Mouse (Mus musculus) midbrain, embryonic 11.5 days (tissue): ENCODE data around the gene Gabpb2. TPM values are rescaled to one million over a fixed set of nuclear protein-coding genes. Genes with fewer than 3 reads are reported as not detected.
"Not testable (repeated sequence)": the region's sequence is repeated elsewhere in the genome, so short reads cannot be mapped to it uniquely, and the experiment has no call there.

ENCODE experiments used
- ATAC-seq: fragments of 200-750 bp; cut with Nextera tagmentation; 2 replicates; pipeline ENCODE4 v1.8.0; 2017; ENCODE audit warnings: moderate TSS enrichment, moderate library complexity; ENCODE audit not compliant: low FRiP score
- DNase-seq: peaks from one replicate; pipeline ENCODE4 v3.0.0; 2015; ENCODE audit warnings: low spot score; ENCODE audit errors: missing footprints
- H3K27ac ChIP-seq: fragments of 300-500 bp; sonication (generic); 2 replicates; pipeline ENCODE4 v1.5.1; 2014; ENCODE audit warnings: low read depth, low read length
- H3K27me3 ChIP-seq: fragments of 300-500 bp; sonication (generic); 2 replicates; pipeline ENCODE4 v1.6.1; 2014; ENCODE audit warnings: mild to moderate bottlenecking, low read length, moderate library complexity, mixed read lengths; ENCODE audit not compliant: control insufficient read depth, insufficient read depth
- H3K36me3 ChIP-seq: fragments of 300-500 bp; sonication (generic); 2 replicates; pipeline ENCODE4 v1.6.1; 2014; ENCODE audit warnings: mild to moderate bottlenecking, low read length, moderate library complexity, mixed read lengths; ENCODE audit not compliant: control insufficient read depth, insufficient read depth
- H3K4me1 ChIP-seq: fragments of 300-500 bp; sonication (generic); 2 replicates; pipeline ENCODE4 v1.6.1; 2014; ENCODE audit warnings: low read length; ENCODE audit not compliant: control insufficient read depth, insufficient read depth
- H3K4me2 ChIP-seq: fragments of 300-500 bp; sonication (generic); 2 replicates; pipeline ENCODE4 v1.6.1; 2014; ENCODE audit warnings: mild to moderate bottlenecking, moderate library complexity
- H3K4me3 ChIP-seq: fragments of 300-500 bp; sonication (generic); 2 replicates; pipeline ENCODE4 v1.5.1; 2014; ENCODE audit warnings: low read depth, low read length
- H3K9ac ChIP-seq: fragments of 300-500 bp; sonication (generic); 2 replicates; pipeline ENCODE4 v1.6.1; 2014; ENCODE audit warnings: low read length
- H3K9me3 ChIP-seq: fragments of 300-500 bp; sonication (generic); 2 replicates; pipeline ENCODE4 v1.6.1; 2016; ENCODE audit warnings: low read length; ENCODE audit not compliant: control insufficient read depth
- WGBS: fragments of 180-500 bp; shearing (Covaris S2); extraction: QIAGEN DNeasy Blood & Tissue Kit; methylation state at CpG from one replicate; pipeline ENCODE4 v1.1.7; 2014; 5-methylcytosine and 5-hydroxymethylcytosine counted together
- microRNA-seq: library from miRNA; unstranded; fragments of <30 nt; microRNA quantifications from one replicate; pipeline ENCODE4, GENCODE M21; 2017
- polyA plus RNA-seq: library from polyadenylated mRNA; unstranded; fragments of >200 nt; fragmentation: Nextera tagmentation; extraction: Ambion mirVana; gene quantifications from 2 replicates; pipeline ENCODE4 v1.2.1, GENCODE M21; 2014

Gene Gabpb2
- polyA plus RNA-seq, 1 experiment from 2014 or later: 6.9 TPM

GRCm38 (mm10) chr3:95132389-95132788 is 85.3 kb downstream of the Gabpb2 start:
- peaks cover 11% of the 10 kb centered on the region for H3K4me1 ChIP-seq
- DNase-seq, H3K27me3 ChIP-seq, ATAC-seq, H3K27ac ChIP-seq, H3K36me3 ChIP-seq, H3K9me3 ChIP-seq, H3K4me2 ChIP-seq, H3K4me3 ChIP-seq, H3K9ac ChIP-seq: not testable (repeated sequence)
- 82% methylated on average over 2 of the region's 2 CpGs for WGBS

Small RNAs within 50 kb of the gene (microRNA-seq; reads per million reads assigned to microRNA genes)
- gene Mir8099-1: not detected

Other genes starting within 250 kb of the Gabpb2 start
- 20.2 and 21.2 TPM in 2 replicates for gene Pi4kb, start 243.2 kb downstream of the Gabpb2 start, polyA plus RNA-seq
- 24.1 and 29.7 TPM in 2 replicates for gene Zfp687, start 202.5 kb downstream of the Gabpb2 start, polyA plus RNA-seq
- 300 and 316 TPM in 2 replicates for gene Psmd4, start 175.3 kb downstream of the Gabpb2 start, polyA plus RNA-seq
- gene Pip5k1a, start 111.0 kb downstream of the Gabpb2 start, polyA plus RNA-seq: 13.2 and 15.1 TPM in 2 replicates
- gene Vps72, start 106.9 kb downstream of the Gabpb2 start, polyA plus RNA-seq: 221 and 238 TPM in 2 replicates
- gene Tmod4, start 93.4 kb downstream of the Gabpb2 start, polyA plus RNA-seq: 0.97 TPM in 1 of 2 replicates, not detected in the other
- 84.9 and 86.3 TPM in 2 replicates for gene Scnm1, start 83.9 kb downstream of the Gabpb2 start, polyA plus RNA-seq
- 16.1 and 17.4 TPM in 2 replicates for gene Lysmd1, start 83.8 kb downstream of the Gabpb2 start, polyA plus RNA-seq
- 2.2 and 2.9 TPM in 2 replicates for gene Tnfaip8l2, start 75.6 kb downstream of the Gabpb2 start, polyA plus RNA-seq
- gene Sema6c, start 57.5 kb downstream of the Gabpb2 start, polyA plus RNA-seq: 14.1 and 17.8 TPM in 2 replicates
- 105 and 106 TPM in 2 replicates for gene Cdc42se1, start 10.8 kb upstream of the Gabpb2 start, polyA plus RNA-seq
- gene Mllt11, start 14.3 kb upstream of the Gabpb2 start, polyA plus RNA-seq: 124 and 144 TPM in 2 replicates
- 0.18 and 0.48 TPM in 2 replicates for gene Gm128, start 23.7 kb upstream of the Gabpb2 start, polyA plus RNA-seq
- 0.20 TPM in 1 of 2 replicates, not detected in the other for gene Bnipl, start 33.3 kb upstream of the Gabpb2 start, polyA plus RNA-seq
- 38.8 and 43.3 TPM in 2 replicates for gene Mindy1, start 63.4 kb upstream of the Gabpb2 start, polyA plus RNA-seq
- 28.0 and 29.7 TPM in 2 replicates for gene Prune1, start 64.2 kb upstream of the Gabpb2 start, polyA plus RNA-seq
- gene Anxa9, start 89.3 kb upstream of the Gabpb2 start, polyA plus RNA-seq: 0.87 and 1.3 TPM in 2 replicates
- gene Cers2, start 96.9 kb upstream of the Gabpb2 start, polyA plus RNA-seq: 94.1 and 97.1 TPM in 2 replicates
- 60.9 and 69.3 TPM in 2 replicates for gene Setdb1, start 139.3 kb upstream of the Gabpb2 start, polyA plus RNA-seq
- not detected in 2 replicates for gene 4930558C23Rik, start 184.9 kb upstream of the Gabpb2 start, polyA plus RNA-seq
- gene Arnt, start 216.5 kb upstream of the Gabpb2 start, polyA plus RNA-seq: 26.2 and 27.0 TPM in 2 replicates